Mouse (Mus musculus): ENCODE measurements around the gene Gars. TPM values are rescaled to one million over a fixed set of nuclear protein-coding genes. Genes with fewer than 3 reads are reported as not detected.
A peak's percentile ranks its signal among the peaks of the same experiment; 100 is the strongest.

Gars gene
- 144 and 145 TPM in 2 replicates for polyA plus RNA-seq (2015; fragmentation: Nextera tagmentation; extraction: Ambion mirVana)

- no peaks in the 10 kb centered on the region for H3K36me3 ChIP-seq (ENCODE audit: insufficient read depth, low read length)
- WGBS = 0% methylated on average over 87 of the region's 87 CpGs
- peak within 1 kb of the TSS; percentile 81 for H3K27ac ChIP-seq (ENCODE audit: low read length)
- H3K4me1 ChIP-seq (ENCODE audit: insufficient read depth, low read length) = peaks cover 12% of the 10 kb centered on the region
- no peaks in the 10 kb centered on the region for H3K9me3 ChIP-seq (ENCODE audit: low read length)
- H3K4me2 ChIP-seq (replicated peaks; ENCODE audit: low read depth, low read length) = peak within 1 kb of the TSS; percentile 82
- ATAC-seq (ENCODE audit: low FRiP score, low TSS enrichment) = peak; percentile 95
- H3K9ac ChIP-seq (replicated peaks; ENCODE audit: low read length) = peak within 1 kb of the TSS; percentile 97
- H3K27me3 ChIP-seq (ENCODE audit: insufficient read depth, low read length) = no peaks in the 10 kb centered on the region
- H3K4me3 ChIP-seq (ENCODE audit: low read length) = peak within 1 kb of the TSS; percentile 82
Measured at GRCm38 (mm10) chr6:55037799-55038670, at the start of gene Gars. Gars (plus strand) TSS chr6:55038007.

DNA sequence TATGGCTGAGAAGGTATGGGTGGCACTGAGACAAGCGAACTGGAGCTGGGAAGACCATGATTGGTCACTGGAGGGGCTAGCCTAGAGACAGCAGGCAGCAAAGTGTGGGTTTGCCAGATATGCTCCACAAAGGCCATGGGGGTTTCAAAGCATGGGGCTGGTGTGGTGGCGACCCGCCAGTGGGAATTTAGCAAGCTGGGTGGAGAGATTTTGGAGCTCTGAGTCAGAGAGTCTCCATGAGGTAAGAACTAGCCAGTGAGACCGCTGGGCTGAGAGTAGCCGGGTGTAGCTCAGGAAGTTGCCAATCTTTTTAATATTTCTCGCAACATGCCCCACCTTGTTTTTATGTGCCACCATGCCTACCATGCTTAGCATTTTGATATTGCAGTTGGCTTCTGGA, 49.7 kb upstream of the Gars start:
- WGBS = 89% methylated on average over 6 of the region's 6 CpGs
- no peak overlapping the region for H3K9ac ChIP-seq (replicated peaks; ENCODE audit: low read length)
- H3K4me3 ChIP-seq (ENCODE audit: low read length) = no peak overlapping the region
- H3K27ac ChIP-seq (ENCODE audit: low read length) = no peak overlapping the region
- H3K27me3 ChIP-seq (ENCODE audit: insufficient read depth, low read length) = no peaks in the 10 kb centered on the region
- H3K4me2 ChIP-seq (replicated peaks; ENCODE audit: low read depth, low read length) = no peak overlapping the region
- H3K9me3 ChIP-seq (ENCODE audit: low read length) = no peaks in the 10 kb centered on the region
- ATAC-seq (ENCODE audit: low FRiP score, low TSS enrichment) = no peak
- H3K36me3 ChIP-seq (ENCODE audit: insufficient read depth, low read length) = no peaks in the 10 kb centered on the region
- H3K4me1 ChIP-seq (ENCODE audit: insufficient read depth, low read length) = peaks cover 4% of the 10 kb centered on the region; the same call in 1 of the 2 replicates

GRCm38 (mm10) chr6:54991189-54991588, 46.6 kb upstream of the Gars start:
- H3K36me3 ChIP-seq (ENCODE audit: insufficient read depth, low read length) = no peaks in the 10 kb centered on the region
- no peak overlapping the region for H3K27ac ChIP-seq (ENCODE audit: low read length)
- H3K9me3 ChIP-seq (ENCODE audit: low read length) = no peaks in the 10 kb centered on the region
- no peaks in the 10 kb centered on the region for H3K27me3 ChIP-seq (ENCODE audit: insufficient read depth, low read length)
- 91% methylated on average over 2 of the region's 2 CpGs for WGBS
- no peak overlapping the region for H3K9ac ChIP-seq (replicated peaks; ENCODE audit: low read length)
- ATAC-seq (ENCODE audit: low FRiP score, low TSS enrichment) = no peak
- peaks cover 6% of the 10 kb centered on the region; the same call in 1 of the 2 replicates for H3K4me1 ChIP-seq (ENCODE audit: insufficient read depth, low read length)
- H3K4me2 ChIP-seq (replicated peaks; ENCODE audit: low read depth, low read length) = no peak overlapping the region
- no peak overlapping the region for H3K4me3 ChIP-seq (ENCODE audit: low read length)

- Histone ChIP-seq H3K4me2 (replicated peaks; ENCODE audit: low read depth, low read length) (peak overlapping the region; percentile 87), H3K9ac (replicated peaks; ENCODE audit: low read length) (peak overlapping the region; percentile 61), H3K36me3 (ENCODE audit: insufficient read depth, low read length) (no peaks in the 10 kb centered on the region), H3K9me3 (ENCODE audit: low read length) (no peaks in the 10 kb centered on the region), H3K4me1 (ENCODE audit: insufficient read depth, low read length) (peaks cover 6% of the 10 kb centered on the region; the same call in 1 of the 2 replicates), H3K27ac (ENCODE audit: low read length) (peak overlapping the region; percentile 22; the same call in 1 of the 2 replicates), H3K27me3 (ENCODE audit: insufficient read depth, low read length) (no peaks in the 10 kb centered on the region), H3K4me3 (ENCODE audit: low read length) (peak overlapping the region; percentile 50)
- ATAC-seq (ENCODE audit: low FRiP score, low TSS enrichment) = no peak
- WGBS = 3% methylated on average over 7 of the region's 7 CpGs
Measured at GRCm38 (mm10) chr6:54992141-54992540, 45.7 kb upstream of the Gars start.

DNA sequence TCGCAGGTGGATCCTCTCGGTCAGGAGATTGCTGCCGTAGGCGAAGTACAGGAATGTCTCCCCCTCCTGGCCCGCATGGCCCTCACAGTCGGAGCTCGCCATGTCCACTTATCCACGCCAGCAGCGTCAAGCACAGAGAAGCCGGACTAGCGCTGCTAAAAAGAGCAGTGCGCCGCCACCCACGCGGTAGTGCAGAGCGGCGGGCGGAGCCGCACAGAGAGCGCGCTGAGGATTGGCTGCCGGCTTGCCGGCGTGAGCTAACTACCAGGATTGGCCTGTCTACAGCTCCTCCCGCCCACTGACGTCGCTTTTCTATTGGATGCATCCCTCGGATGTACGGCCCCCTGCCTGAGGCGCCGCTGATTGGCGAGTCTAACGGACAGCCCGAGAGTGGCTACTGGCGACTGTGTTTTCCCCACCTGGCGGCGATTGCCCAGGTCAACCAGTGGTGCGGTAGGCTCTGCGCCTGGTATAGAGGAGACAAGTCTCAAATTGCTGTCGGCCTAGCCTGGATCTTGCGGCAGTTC, 45.0 kb upstream of the Gars start, which contains the start of gene Ggct:
Ggct (minus strand) TSS at position 217 of the 527 bp plus-strand sequence.
- H3K4me2 ChIP-seq (replicated peaks; ENCODE audit: low read depth, low read length) = peak within 1 kb of the TSS; percentile 87
- peak within 1 kb of the TSS; percentile 61 for H3K9ac ChIP-seq (replicated peaks; ENCODE audit: low read length)
- under 1% methylated on average over 41 of the region's 41 CpGs for WGBS
- no peaks in the 10 kb centered on the region for H3K9me3 ChIP-seq (ENCODE audit: low read length)
- H3K4me1 ChIP-seq (ENCODE audit: insufficient read depth, low read length) = peaks cover 6% of the 10 kb centered on the region; the same call in 1 of the 2 replicates
- H3K36me3 ChIP-seq (ENCODE audit: insufficient read depth, low read length) = no peaks in the 10 kb centered on the region
- H3K27ac ChIP-seq (ENCODE audit: low read length) = peak within 1 kb of the TSS; percentile 22; the same call in 1 of the 2 replicates
- H3K27me3 ChIP-seq (ENCODE audit: insufficient read depth, low read length) = no peaks in the 10 kb centered on the region
- peak; percentile 100 for ATAC-seq (ENCODE audit: low FRiP score, low TSS enrichment)
- H3K4me3 ChIP-seq (ENCODE audit: low read length) = peak within 1 kb of the TSS; percentile 50

GRCm38 (mm10) chr6:54996361-54996760, 41.4 kb upstream of the Gars start:
- WGBS = 92% methylated on average over 3 of the region's 3 CpGs
- Histone ChIP-seq H3K27me3 (ENCODE audit: insufficient read depth, low read length) (no peaks in the 10 kb centered on the region), H3K27ac (ENCODE audit: low read length) (no peak overlapping the region), H3K4me3 (ENCODE audit: low read length) (no peak overlapping the region), H3K36me3 (ENCODE audit: insufficient read depth, low read length) (no peaks in the 10 kb centered on the region), H3K4me1 (ENCODE audit: insufficient read depth, low read length) (peaks cover 6% of the 10 kb centered on the region; the same call in 1 of the 2 replicates), H3K9ac (replicated peaks; ENCODE audit: low read length) (no peak overlapping the region), H3K4me2 (replicated peaks; ENCODE audit: low read depth, low read length) (no peak overlapping the region), H3K9me3 (ENCODE audit: low read length) (no peaks in the 10 kb centered on the region)
- ATAC-seq (ENCODE audit: low FRiP score, low TSS enrichment) = no peak

GRCm38 (mm10) chr6:54997726-54998125, 40.1 kb upstream of the Gars start:
- Histone ChIP-seq H3K4me1 (ENCODE audit: insufficient read depth, low read length) (0 out of 2 replicates have a peak, but pooled peaks cover 3% of the 10 kb centered on the region), H3K4me3 (ENCODE audit: low read length) (no peak overlapping the region), H3K9me3 (ENCODE audit: low read length) (no peaks in the 10 kb centered on the region), H3K9ac (replicated peaks; ENCODE audit: low read length) (no peak overlapping the region), H3K27ac (ENCODE audit: low read length) (no peak overlapping the region), H3K36me3 (ENCODE audit: insufficient read depth, low read length) (no peaks in the 10 kb centered on the region), H3K4me2 (replicated peaks; ENCODE audit: low read depth, low read length) (no peak overlapping the region), H3K27me3 (ENCODE audit: insufficient read depth, low read length) (no peaks in the 10 kb centered on the region)
- no peak for ATAC-seq (ENCODE audit: low FRiP score, low TSS enrichment)
- WGBS = 74% methylated on average over 6 of the region's 6 CpGs

- no peak overlapping the region for H3K27ac ChIP-seq (ENCODE audit: low read length)
Measured at GRCm38 (mm10) chr6:55001320-55001719, 36.5 kb upstream of the Gars start.

GRCm38 (mm10) chr6:55002438-55002837, 35.4 kb upstream of the Gars start:
- Histone ChIP-seq H3K36me3 (ENCODE audit: insufficient read depth, low read length) (no peaks in the 10 kb centered on the region), H3K27me3 (ENCODE audit: insufficient read depth, low read length) (no peaks in the 10 kb centered on the region), H3K4me2 (replicated peaks; ENCODE audit: low read depth, low read length) (no peak overlapping the region), H3K4me3 (ENCODE audit: low read length) (no peak overlapping the region), H3K9ac (replicated peaks; ENCODE audit: low read length) (no peak overlapping the region), H3K27ac (ENCODE audit: low read length) (no peak overlapping the region), H3K4me1 (ENCODE audit: insufficient read depth, low read length) (no peaks in the 10 kb centered on the region), H3K9me3 (ENCODE audit: low read length) (no peaks in the 10 kb centered on the region)
- 71% methylated on average over 4 of the region's 4 CpGs for WGBS
- ATAC-seq (ENCODE audit: low FRiP score, low TSS enrichment) = no peak

More at GRCm38 (mm10) chr6:55001320-55001719, 36.5 kb upstream of the Gars start:
- Histone ChIP-seq H3K4me1 (ENCODE audit: insufficient read depth, low read length) (no peaks in the 10 kb centered on the region), H3K9ac (replicated peaks; ENCODE audit: low read length) (no peak overlapping the region), H3K27me3 (ENCODE audit: insufficient read depth, low read length) (no peaks in the 10 kb centered on the region), H3K9me3 (ENCODE audit: low read length) (no peaks in the 10 kb centered on the region), H3K4me2 (replicated peaks; ENCODE audit: low read depth, low read length) (no peak overlapping the region), H3K4me3 (ENCODE audit: low read length) (no peak overlapping the region), H3K36me3 (ENCODE audit: insufficient read depth, low read length) (no peaks in the 10 kb centered on the region)
- ATAC-seq (ENCODE audit: low FRiP score, low TSS enrichment) = no peak
- WGBS = 73% methylated on average over 4 of the region's 4 CpGs

- ATAC-seq (ENCODE audit: low FRiP score, low TSS enrichment) = no peak
- H3K27me3 ChIP-seq (ENCODE audit: insufficient read depth, low read length) = no peaks in the 10 kb centered on the region
- 57% methylated on average over 4 of the region's 4 CpGs for WGBS
- no peak overlapping the region for H3K4me2 ChIP-seq (replicated peaks; ENCODE audit: low read depth, low read length)
- no peak overlapping the region for H3K4me3 ChIP-seq (ENCODE audit: low read length)
- H3K9me3 ChIP-seq (ENCODE audit: low read length) = no peaks in the 10 kb centered on the region
- H3K36me3 ChIP-seq (ENCODE audit: insufficient read depth, low read length) = no peaks in the 10 kb centered on the region
- H3K9ac ChIP-seq (replicated peaks; ENCODE audit: low read length) = no peak overlapping the region
- H3K27ac ChIP-seq (ENCODE audit: low read length) = no peak overlapping the region
- H3K4me1 ChIP-seq (ENCODE audit: insufficient read depth, low read length) = no peaks in the 10 kb centered on the region
Measured at GRCm38 (mm10) chr6:55003559-55003958, 34.2 kb upstream of the Gars start.

All from kidney, embryonic 16.5 days (tissue).